Mouse (Mus musculus): Measurements from ENCODE around the gene Trf. TPM values are rescaled to one million over a fixed set of nuclear protein-coding genes. Genes with fewer than 3 reads are reported as not detected.
"Not testable (repeated sequence)": the region's sequence is repeated elsewhere in the genome, so short reads cannot be mapped to it uniquely, and the experiment has no call there.

The Trf gene
- total RNA-seq, 4 experiments from 2014 or later = 300 to 648 (median 402) TPM

GRCm38 (mm10) chr9:103155158-103155557 lies 75.1 kb downstream of the Trf start:
- DNase-seq (ENCODE audit: low spot score in 2 of 2) = not testable (repeated sequence)

GRCm38 (mm10) chr9:103154568-103154967 lies 75.7 kb downstream of the Trf start:
- no peak for DNase-seq (ENCODE audit: low spot score in 2 of 2)

Other genes starting within 250 kb of the Trf start
- gene Slco2a1, start 241.7 kb downstream of the Trf start, total RNA-seq (2022) = 1 to 10 TPM; 2.0 to 2.3 (median 2.3) TPM
- 100 to 1,000 TPM; 390 to 451 (median 427) TPM for gene Rab6b, start 118.7 kb downstream of the Trf start, total RNA-seq (2022)
- 10 to 100 TPM; 19.5 to 22.9 (median 22.1) TPM for gene Srprb, start 28.3 kb downstream of the Trf start, total RNA-seq (2022)
- 10 to 100 TPM in 3 of 4 experiments, 1 to 10 TPM in 1; 7.4 to 13.1 (median 12.1) TPM for gene Gm20425, start 137 bp downstream of the Trf start, total RNA-seq (2022)
- 1 to 10 TPM in 2 of 4 experiments, not detected in 2; 1.7 to 2.6 TPM for gene 1300017J02Rik, start 74.6 kb upstream of the Trf start, total RNA-seq (2022)
- 10 to 100 TPM; 19.1 to 28.8 (median 21.4) TPM for gene Topbp1, start 74.8 kb upstream of the Trf start, total RNA-seq (2022)
- 10 to 100 TPM; 62.8 to 73.0 (median 68.8) TPM for gene Cdv3, start 135.4 kb upstream of the Trf start, total RNA-seq (2022)
- gene Bfsp2, start 250.0 kb upstream of the Trf start, total RNA-seq (2022) = 1 to 10 TPM; 2.0 to 4.5 (median 4.3) TPM

Data from layer of hippocampus, adult 8-10 months (tissue).